Mouse (Mus musculus): Measurements from ENCODE around the gene Hoxd11.
A peak's percentile ranks its signal among the peaks of the same experiment; 100 is the strongest.

DNA sequence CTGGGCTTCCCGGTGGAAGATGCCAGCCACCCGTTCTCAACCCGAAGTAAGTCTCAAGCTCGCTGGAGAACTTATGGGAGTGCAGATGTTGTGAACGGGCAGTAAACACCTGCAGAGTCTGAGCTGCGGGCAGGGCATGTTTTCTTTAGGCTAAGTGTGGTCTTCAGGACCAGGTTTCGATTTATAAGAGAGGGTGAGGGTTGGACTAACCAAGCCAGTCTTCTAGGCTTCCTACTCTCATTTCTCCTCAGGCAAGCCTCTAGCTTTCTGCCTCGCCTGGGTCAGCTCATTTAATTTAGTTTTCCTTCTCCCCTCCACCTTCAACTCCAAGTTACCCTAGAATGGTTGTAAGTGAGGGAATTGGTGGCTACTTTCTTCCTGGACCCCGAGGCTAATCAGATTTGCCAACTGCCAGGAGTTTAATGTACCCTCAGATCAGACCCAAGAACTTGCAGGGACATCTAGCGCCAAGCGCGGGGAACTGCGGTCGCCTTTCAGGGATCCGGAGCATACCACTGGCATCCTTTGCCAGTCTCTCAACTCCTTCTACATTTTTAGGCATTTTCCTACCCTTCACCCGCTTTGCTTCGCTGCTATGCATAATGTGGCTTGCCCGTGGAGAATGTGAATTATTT, 15.9 kb upstream of the Hoxd11 start:
- peak; percentile 29; the same call in 1 of the 2 replicates for TF ChIP-seq CTCF (IDR thresholded peaks at IDR 0.05; ENCODE audit: extremely low read depth, insufficient read depth, insufficient read length, insufficient replicate concordance)
- TF ChIP-seq POLR2A (IDR thresholded peaks at IDR 0.05; ENCODE audit: low read depth, low read length), result no peak
